Mouse (Mus musculus): Measurements from ENCODE around the gene Myl10. TPM values are rescaled to one million over a fixed set of nuclear protein-coding genes. Genes with fewer than 3 reads are reported as not detected.
A peak's percentile ranks its signal among the peaks of the same experiment; 100 is the strongest.
"Not testable (repeated sequence)": the region's sequence is repeated elsewhere in the genome, so short reads cannot be mapped to it uniquely, and the experiment has no call there.

Gene Myl10
- total RNA-seq, 2 experiments from 2014 or later = not detected

DNA sequence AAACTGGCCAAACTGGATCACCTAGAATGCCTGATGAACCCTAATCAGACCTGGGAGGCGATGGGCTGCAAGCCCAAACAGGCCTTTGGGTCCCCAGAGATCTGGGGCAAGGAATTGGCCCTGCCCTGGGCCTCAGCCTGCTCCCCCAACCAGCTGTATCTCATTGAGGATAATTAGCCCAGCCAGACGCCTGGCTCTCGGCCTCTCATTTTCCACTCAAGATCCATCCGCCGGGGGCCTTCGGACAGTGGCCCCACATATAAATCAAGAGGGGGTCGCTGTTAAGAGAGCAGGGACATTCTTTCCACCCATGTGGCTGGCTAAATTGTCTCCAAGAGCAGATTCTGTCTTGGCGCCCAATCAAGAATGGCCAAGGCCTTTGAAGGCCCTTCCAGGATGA is 11.2 kb downstream of the Myl10 start:
- no peak for DNase-seq (ENCODE audit: low spot score in 2 of 2)

GRCm38 (mm10) chr5:136705532-136705931 is 12.6 kb downstream of the Myl10 start:
- no peak for DNase-seq (ENCODE audit: low spot score in 2 of 2)

DNA sequence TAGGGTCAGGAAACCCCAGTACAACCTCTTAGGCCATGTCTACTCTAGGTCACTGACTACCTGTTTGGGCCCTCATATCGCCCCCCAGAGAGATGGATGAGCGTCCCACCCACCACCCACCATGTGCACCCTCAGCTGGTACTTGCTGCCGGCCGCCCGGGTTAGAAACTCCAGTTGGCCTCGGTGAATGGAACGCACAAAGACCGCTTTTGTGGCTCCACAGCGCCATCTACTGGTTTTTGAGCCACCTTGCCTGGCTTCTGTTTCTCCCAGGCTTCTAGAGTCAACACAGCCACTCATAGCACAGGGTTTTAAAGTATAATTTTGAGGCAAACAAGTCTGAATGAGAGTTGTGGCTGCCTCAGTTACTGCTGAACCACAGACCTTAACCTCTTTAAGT is 13.9 kb downstream of the Myl10 start:
- DNase-seq (ENCODE audit: low spot score in 2 of 2) = peak; percentile 60 to 69

- DNase-seq (ENCODE audit: low spot score in 2 of 2) = no peak
Measured at GRCm38 (mm10) chr5:136708116-136708515, 15.2 kb downstream of the Myl10 start.

- DNase-seq (ENCODE audit: low spot score in 2 of 2) = no peak
Measured at GRCm38 (mm10) chr5:136710742-136711141, 17.8 kb downstream of the Myl10 start.

- no peak for DNase-seq (ENCODE audit: low spot score in 2 of 2)
Measured at GRCm38 (mm10) chr5:136714232-136714875, 21.4 kb downstream of the Myl10 start.

- no peak for DNase-seq (ENCODE audit: low spot score in 2 of 2)
Measured at GRCm38 (mm10) chr5:136714879-136715278, 21.9 kb downstream of the Myl10 start.

DNA sequence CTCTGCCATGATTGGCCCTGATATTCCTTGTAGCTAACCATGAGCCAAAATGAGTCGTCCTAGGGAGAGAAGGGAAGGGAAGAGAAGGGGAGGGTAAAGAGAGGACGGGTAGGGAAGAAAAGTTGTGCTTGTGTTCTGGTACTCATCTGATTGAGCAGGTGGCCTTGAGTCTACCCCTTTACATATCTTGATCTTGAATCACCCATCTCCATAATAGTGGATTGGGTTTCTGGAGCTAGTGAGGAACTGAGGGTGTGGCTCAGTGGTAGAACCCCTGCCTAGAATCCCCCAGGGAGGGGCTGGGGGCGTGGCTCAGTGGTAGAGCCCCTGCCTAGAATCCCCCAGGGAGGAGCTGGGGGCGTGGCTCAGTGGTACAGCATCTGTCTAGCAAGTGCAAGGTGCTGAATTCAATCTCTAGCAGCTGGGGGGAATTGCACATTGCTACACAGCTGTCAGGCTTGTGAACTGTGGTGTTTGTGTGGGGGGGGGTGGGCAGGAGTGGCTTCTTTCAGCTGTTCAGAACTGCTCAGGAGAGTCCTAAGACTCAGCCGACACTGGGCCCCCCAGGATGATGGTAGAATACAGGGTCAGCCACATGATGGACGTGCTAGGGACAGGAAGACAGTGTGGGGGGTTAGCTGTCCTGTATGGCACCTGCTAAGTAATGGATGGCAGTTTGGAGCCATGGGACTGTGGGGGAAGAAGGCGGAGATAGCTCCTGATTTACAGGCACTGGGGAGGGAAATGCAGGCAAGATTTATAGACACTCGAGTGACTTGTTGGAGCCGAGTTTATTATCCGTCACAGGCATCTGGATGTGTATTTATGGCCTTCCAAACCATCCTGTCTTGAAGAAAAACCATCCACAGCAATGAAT is 24.0 kb downstream of the Myl10 start:
- no peak for DNase-seq (ENCODE audit: low spot score in 2 of 2)

DNA sequence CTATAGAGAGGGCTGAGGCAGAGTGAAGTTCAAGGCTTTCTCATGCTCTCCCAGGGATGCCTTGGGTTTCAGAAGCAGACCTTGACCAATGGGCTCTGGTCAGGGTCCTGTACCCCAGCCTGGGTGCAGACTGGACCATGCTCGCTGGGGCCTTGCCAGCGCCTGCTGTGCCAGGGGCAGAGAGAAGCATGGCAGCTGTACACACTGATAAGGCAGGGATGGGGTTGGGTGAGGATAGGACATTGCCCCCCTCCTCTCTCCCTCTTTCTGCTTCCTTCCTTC is 24.6 kb downstream of the Myl10 start:
- no peak for DNase-seq (ENCODE audit: low spot score in 2 of 2)

- no peak for DNase-seq (ENCODE audit: low spot score in 2 of 2)
Measured at GRCm38 (mm10) chr5:136718656-136719055, 25.7 kb downstream of the Myl10 start.

- DNase-seq (ENCODE audit: low spot score in 2 of 2) = no peak
Measured at GRCm38 (mm10) chr5:136721596-136721995, 28.6 kb downstream of the Myl10 start.

- not testable (repeated sequence) for DNase-seq (ENCODE audit: low spot score in 2 of 2)
Measured at GRCm38 (mm10) chr5:136726271-136726670, 33.3 kb downstream of the Myl10 start.

DNA sequence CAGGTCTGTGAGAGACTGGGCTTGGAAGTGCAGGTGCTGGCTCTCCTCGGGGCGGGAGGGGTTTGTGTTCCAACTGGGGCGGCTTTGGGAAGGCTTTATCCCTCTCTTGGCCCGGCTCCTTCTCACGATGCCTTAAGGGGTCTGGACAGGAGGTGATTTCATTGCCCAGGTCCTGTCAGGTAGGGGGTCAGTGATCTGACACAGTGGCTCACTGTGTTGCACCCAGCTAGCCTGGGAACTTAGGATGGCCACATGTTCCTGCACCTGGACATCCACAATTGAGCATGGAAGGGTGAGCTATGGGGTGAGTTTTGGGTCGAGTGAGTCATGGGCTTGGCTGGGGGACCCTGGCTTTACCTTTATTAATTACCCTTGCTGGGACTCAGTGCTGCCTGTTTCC is 46.0 kb downstream of the Myl10 start:
- no peak for DNase-seq (ENCODE audit: low spot score in 2 of 2)

DNA sequence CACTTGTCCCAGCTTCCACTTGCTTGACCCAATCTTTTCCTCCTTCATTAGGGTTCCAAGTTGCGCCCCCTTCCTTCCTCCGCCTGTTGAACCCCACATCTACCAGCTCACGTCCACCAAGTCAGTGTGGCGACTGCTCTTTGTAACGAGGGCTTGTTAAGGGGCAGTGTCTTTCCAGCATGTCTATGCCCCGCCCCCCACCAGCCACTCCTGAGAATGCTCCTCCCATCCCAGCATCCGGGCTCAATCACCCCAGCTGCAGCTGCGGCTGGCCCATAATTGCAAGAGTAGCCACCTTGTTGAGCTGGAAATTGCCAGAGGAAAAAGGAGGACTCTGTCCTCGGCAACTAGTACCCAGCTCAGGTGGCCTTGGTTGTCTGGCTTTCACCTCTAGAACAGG is 53.6 kb downstream of the Myl10 start:
- no peak for DNase-seq (ENCODE audit: low spot score in 2 of 2)

Other genes starting within 250 kb of the Myl10 start
- gene Cux1, start 125.7 kb upstream of the Myl10 start, total RNA-seq (2021) = 10 to 100 TPM; 92.3 to 95.1 TPM
- under 1 TPM in 1 of 2 experiments, not detected in 1; 0.60 TPM for gene Col26a1, start 190.1 kb downstream of the Myl10 start, total RNA-seq (2021)
- 10 to 100 TPM; 26.0 to 34.6 TPM for gene Ift22, start 215.0 kb downstream of the Myl10 start, total RNA-seq (2021)